Mouse (Mus musculus): ENCODE measurements around the gene Canx. TPM values are rescaled to one million over a fixed set of nuclear protein-coding genes. Genes with fewer than 3 reads are reported as not detected.

Gene Canx
- polyA plus RNA-seq, 1 experiment from 2014 or later, result 248 TPM

GRCm38 (mm10) chr11:50352177-50352576 lies 26.7 kb upstream of the Canx start:
- ATAC-seq (replicated peaks; ENCODE audit: low FRiP score), result no peak
- 89% methylated on average over 2 of the region's 2 CpGs for WGBS
- H3K4me3 ChIP-seq (ENCODE audit: low read depth, low read length), result no peak overlapping the region

GRCm38 (mm10) chr11:50346256-50347032 lies 21.0 kb upstream of the Canx start:
- DNase-seq (ENCODE audit: low spot score) (no peak), ATAC-seq (replicated peaks; ENCODE audit: low FRiP score) (no peak)
- Histone ChIP-seq H3K9me3 (ENCODE audit: control insufficient read depth, low read length) (no peaks in the 10 kb centered on the region), H3K36me3 (ENCODE audit: control insufficient read depth, insufficient read depth, low read length) (no peaks in the 10 kb centered on the region), H3K4me2 (ENCODE audit: low read depth, low read length, severe bottlenecking) (no peak overlapping the region), H3K4me1 (replicated peaks; ENCODE audit: control insufficient read depth, insufficient read depth, low read length) (no peaks in the 10 kb centered on the region), H3K4me3 (ENCODE audit: low read depth, low read length) (no peak overlapping the region), H3K27ac (ENCODE audit: low read depth, low read length) (no peak overlapping the region), H3K9ac (ENCODE audit: low read length) (no peak overlapping the region), H3K27me3 (ENCODE audit: control insufficient read depth, insufficient read depth, low read length) (no peaks in the 10 kb centered on the region)
- 92% methylated on average over 9 of the region's 9 CpGs for WGBS

More at GRCm38 (mm10) chr11:50352177-50352576, 26.7 kb upstream of the Canx start:
- H3K4me2 ChIP-seq (ENCODE audit: low read depth, low read length, severe bottlenecking), result no peak overlapping the region
- DNase-seq (ENCODE audit: low spot score), result no peak
- no peak overlapping the region for H3K9ac ChIP-seq (ENCODE audit: low read length)
- H3K27me3 ChIP-seq (ENCODE audit: control insufficient read depth, insufficient read depth, low read length), result no peaks in the 10 kb centered on the region
- H3K4me1 ChIP-seq (replicated peaks; ENCODE audit: control insufficient read depth, insufficient read depth, low read length), result no peaks in the 10 kb centered on the region
- H3K9me3 ChIP-seq (ENCODE audit: control insufficient read depth, low read length), result no peaks in the 10 kb centered on the region
- no peak overlapping the region for H3K27ac ChIP-seq (ENCODE audit: low read depth, low read length)
- H3K36me3 ChIP-seq (ENCODE audit: control insufficient read depth, insufficient read depth, low read length), result no peaks in the 10 kb centered on the region

DNA sequence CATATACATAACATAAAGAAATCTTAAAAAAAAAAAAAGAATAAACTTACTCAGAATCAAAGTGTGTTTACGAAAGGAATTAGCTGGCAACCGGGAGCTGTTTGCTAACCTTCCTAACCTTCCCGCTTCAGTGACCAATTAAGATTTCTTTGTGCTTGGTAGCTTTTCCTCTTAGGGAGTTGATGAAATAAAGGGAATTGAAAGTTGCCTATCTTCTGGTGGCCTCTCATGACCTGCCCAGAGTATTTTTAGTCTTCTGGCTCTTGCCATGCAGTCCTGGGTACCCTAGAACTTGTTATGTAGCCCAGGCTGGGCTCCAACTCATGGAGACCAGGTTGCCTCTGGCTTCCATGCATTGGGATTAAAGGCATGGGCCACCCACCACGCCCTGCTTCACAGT lies 20.0 kb upstream of the Canx start:
- DNase-seq (ENCODE audit: low spot score), result no peak
- 75% methylated on average over 4 of the region's 4 CpGs for WGBS
- no peaks in the 10 kb centered on the region for H3K27me3 ChIP-seq (ENCODE audit: control insufficient read depth, insufficient read depth, low read length)
- H3K4me2 ChIP-seq (ENCODE audit: low read depth, low read length, severe bottlenecking), result no peak overlapping the region
- no peak for ATAC-seq (replicated peaks; ENCODE audit: low FRiP score)
- no peaks in the 10 kb centered on the region for H3K9me3 ChIP-seq (ENCODE audit: control insufficient read depth, low read length)
- H3K4me1 ChIP-seq (replicated peaks; ENCODE audit: control insufficient read depth, insufficient read depth, low read length), result no peaks in the 10 kb centered on the region
- H3K9ac ChIP-seq (ENCODE audit: low read length), result no peak overlapping the region
- H3K27ac ChIP-seq (ENCODE audit: low read depth, low read length), result no peak overlapping the region
- no peak overlapping the region for H3K4me3 ChIP-seq (ENCODE audit: low read depth, low read length)
- H3K36me3 ChIP-seq (ENCODE audit: control insufficient read depth, insufficient read depth, low read length), result no peaks in the 10 kb centered on the region

DNA sequence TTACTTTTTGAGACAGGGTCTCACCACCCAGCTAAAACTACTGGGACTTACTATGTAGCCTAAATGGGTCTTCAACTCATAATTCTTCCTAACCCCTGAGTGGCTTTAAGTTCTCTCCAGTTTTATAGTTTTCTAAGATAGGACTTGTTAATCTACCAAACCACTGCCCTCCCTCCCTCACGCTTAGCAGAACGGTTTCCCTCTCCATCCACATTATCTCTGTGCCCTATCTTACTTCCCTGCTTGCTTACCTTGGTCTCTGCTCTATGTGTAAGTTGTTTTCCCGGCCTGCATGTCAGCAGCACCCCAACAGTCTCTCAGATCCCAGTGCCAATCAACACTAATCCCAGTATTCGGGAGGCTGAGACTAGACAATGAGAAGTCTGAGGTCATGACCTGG lies 11.4 kb upstream of the Canx start:
- no peaks in the 10 kb centered on the region for H3K4me1 ChIP-seq (replicated peaks; ENCODE audit: control insufficient read depth, insufficient read depth, low read length)
- H3K36me3 ChIP-seq (ENCODE audit: control insufficient read depth, insufficient read depth, low read length), result no peaks in the 10 kb centered on the region
- no peak overlapping the region for H3K9ac ChIP-seq (ENCODE audit: low read length)
- H3K9me3 ChIP-seq (ENCODE audit: control insufficient read depth, low read length), result no peaks in the 10 kb centered on the region
- H3K4me3 ChIP-seq (ENCODE audit: low read depth, low read length), result no peak overlapping the region
- no peak for ATAC-seq (replicated peaks; ENCODE audit: low FRiP score)
- DNase-seq (ENCODE audit: low spot score), result no peak
- H3K27ac ChIP-seq (ENCODE audit: low read depth, low read length), result no peak overlapping the region
- 64% methylated on average over 4 of the region's 4 CpGs for WGBS
- H3K4me2 ChIP-seq (ENCODE audit: low read depth, low read length, severe bottlenecking), result no peak overlapping the region
- H3K27me3 ChIP-seq (ENCODE audit: control insufficient read depth, insufficient read depth, low read length), result no peaks in the 10 kb centered on the region

DNA sequence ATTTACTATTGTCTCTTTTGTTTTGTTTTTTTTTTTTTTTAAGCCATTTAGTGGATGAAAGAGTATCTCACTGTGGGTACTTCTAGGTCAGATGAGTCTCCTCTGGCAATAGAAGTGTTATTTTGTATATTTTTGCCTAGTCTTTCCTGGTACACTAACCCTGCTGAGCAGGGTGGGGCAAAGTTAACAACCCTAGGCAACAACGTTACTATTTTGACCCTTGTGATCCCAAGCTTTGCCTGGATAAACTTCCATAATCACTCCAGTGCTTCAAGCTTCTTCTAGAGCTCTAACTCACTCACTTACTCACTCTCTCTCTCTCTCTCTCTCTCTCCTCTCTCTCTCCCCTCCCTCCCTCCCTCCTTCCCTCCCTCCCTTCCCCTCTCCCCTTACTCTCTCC lies 10.7 kb upstream of the Canx start:
- Histone ChIP-seq H3K27ac (ENCODE audit: low read depth, low read length) (no peak overlapping the region), H3K9me3 (ENCODE audit: control insufficient read depth, low read length) (no peaks in the 10 kb centered on the region), H3K4me1 (replicated peaks; ENCODE audit: control insufficient read depth, insufficient read depth, low read length) (no peaks in the 10 kb centered on the region), H3K36me3 (ENCODE audit: control insufficient read depth, insufficient read depth, low read length) (no peaks in the 10 kb centered on the region), H3K9ac (ENCODE audit: low read length) (no peak overlapping the region), H3K27me3 (ENCODE audit: control insufficient read depth, insufficient read depth, low read length) (no peaks in the 10 kb centered on the region), H3K4me3 (ENCODE audit: low read depth, low read length) (no peak overlapping the region), H3K4me2 (ENCODE audit: low read depth, low read length, severe bottlenecking) (no peak overlapping the region)
- no peak for DNase-seq (ENCODE audit: low spot score)
- ATAC-seq (replicated peaks; ENCODE audit: low FRiP score), result no peak
- 50% methylated on average over 1 of the region's 1 CpGs for WGBS

DNA sequence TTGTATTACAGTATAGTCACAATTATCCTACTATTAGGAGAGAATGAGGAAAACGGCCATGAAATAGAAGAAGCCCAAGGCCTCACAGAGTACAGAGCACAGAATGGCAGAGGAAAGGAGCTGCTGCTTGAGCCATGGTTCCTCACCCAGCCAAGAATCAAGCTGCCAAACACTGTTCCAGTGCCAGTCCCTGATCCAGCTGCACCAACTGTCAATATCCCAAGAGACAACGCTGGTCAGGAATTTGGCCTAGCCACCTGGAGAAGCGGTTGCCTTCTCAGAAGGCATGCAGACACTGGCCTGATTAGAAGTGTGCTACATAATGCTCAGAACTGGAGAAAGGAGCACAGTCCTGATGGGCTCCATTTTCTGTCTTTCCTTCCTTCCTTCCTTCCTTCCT lies 7.7 kb upstream of the Canx start:
- no peaks in the 10 kb centered on the region for H3K9me3 ChIP-seq (ENCODE audit: control insufficient read depth, low read length)
- WGBS, result 96% methylated on average over 3 of the region's 3 CpGs

DNA sequence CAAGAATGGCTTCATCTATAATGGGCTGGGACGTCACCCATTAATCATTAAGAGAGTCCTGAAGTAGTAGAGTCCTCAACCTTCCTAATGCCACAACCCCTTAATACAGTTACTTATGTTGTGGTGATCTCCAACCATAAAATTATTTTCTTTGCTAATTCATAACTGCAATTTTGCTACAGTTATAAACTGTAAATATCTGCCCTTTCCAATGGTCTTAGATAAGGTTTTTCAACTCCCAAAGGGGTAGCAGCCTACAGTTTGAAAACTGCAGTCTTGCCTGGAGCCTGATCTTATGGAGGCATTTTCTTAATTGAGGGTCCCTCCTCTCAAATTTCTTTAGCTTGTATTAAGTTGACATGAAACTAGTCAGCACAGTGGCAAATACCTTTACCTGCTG lies 3.9 kb upstream of the Canx start:
- no peaks in the 10 kb centered on the region for H3K9me3 ChIP-seq (ENCODE audit: control insufficient read depth, low read length)
- H3K4me2 ChIP-seq (ENCODE audit: low read depth, low read length, severe bottlenecking), result no peak overlapping the region
- no peaks in the 10 kb centered on the region for H3K27me3 ChIP-seq (ENCODE audit: control insufficient read depth, insufficient read depth, low read length)
- no peak for DNase-seq (ENCODE audit: low spot score)
- no peaks in the 10 kb centered on the region for H3K36me3 ChIP-seq (ENCODE audit: control insufficient read depth, insufficient read depth, low read length)
- H3K4me1 ChIP-seq (replicated peaks; ENCODE audit: control insufficient read depth, insufficient read depth, low read length), result 0 out of 2 replicates have a peak, but pooled peaks cover under 1% of the 10 kb centered on the region
- H3K9ac ChIP-seq (ENCODE audit: low read length), result no peak overlapping the region
- no peak overlapping the region for H3K27ac ChIP-seq (ENCODE audit: low read depth, low read length)
- ATAC-seq (replicated peaks; ENCODE audit: low FRiP score), result no peak
- no peak overlapping the region for H3K4me3 ChIP-seq (ENCODE audit: low read depth, low read length)
- WGBS, result 88% methylated on average over 1 of the region's 1 CpGs

More for the DNA sequence above, 7.7 kb upstream of the Canx start:
- Histone ChIP-seq H3K9ac (ENCODE audit: low read length) (no peak overlapping the region), H3K27me3 (ENCODE audit: control insufficient read depth, insufficient read depth, low read length) (no peaks in the 10 kb centered on the region), H3K4me1 (replicated peaks; ENCODE audit: control insufficient read depth, insufficient read depth, low read length) (no peaks in the 10 kb centered on the region), H3K27ac (ENCODE audit: low read depth, low read length) (no peak overlapping the region), H3K4me3 (ENCODE audit: low read depth, low read length) (no peak overlapping the region), H3K36me3 (ENCODE audit: control insufficient read depth, insufficient read depth, low read length) (no peaks in the 10 kb centered on the region), H3K4me2 (ENCODE audit: low read depth, low read length, severe bottlenecking) (no peak overlapping the region)
- no peak for DNase-seq (ENCODE audit: low spot score)
- ATAC-seq (replicated peaks; ENCODE audit: low FRiP score), result no peak

DNA sequence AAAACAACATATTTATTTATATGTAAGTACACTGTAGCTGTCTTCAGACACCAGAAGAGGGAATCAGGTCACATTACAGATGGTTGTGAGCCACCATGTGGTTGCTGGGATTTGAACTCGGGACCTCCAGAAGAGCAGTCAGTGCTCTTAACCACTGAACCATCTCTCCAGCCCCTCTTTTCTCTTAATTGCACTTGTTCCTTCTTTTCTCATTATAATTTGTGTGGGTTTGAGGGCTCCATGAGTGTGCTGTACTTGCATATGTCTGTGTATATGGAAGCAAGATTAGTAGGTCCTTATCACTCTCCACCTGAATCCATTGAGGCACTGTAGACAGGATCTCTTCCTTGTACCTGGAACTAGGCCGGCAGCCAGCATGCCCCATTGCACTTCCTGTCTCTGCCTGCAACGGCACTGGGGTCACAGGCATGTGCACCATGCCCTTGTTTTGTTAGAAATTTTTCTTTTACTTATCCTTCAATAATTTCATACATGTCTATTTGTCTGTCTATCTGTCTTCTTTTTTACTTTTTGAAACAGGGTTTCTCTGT lies 2.7 kb upstream of the Canx start:
- Histone ChIP-seq H3K36me3 (ENCODE audit: control insufficient read depth, insufficient read depth, low read length) (no peaks in the 10 kb centered on the region), H3K27ac (ENCODE audit: low read depth, low read length) (no peak overlapping the region), H3K4me1 (replicated peaks; ENCODE audit: control insufficient read depth, insufficient read depth, low read length) (peaks cover 8% of the 10 kb centered on the region), H3K4me3 (ENCODE audit: low read depth, low read length) (no peak overlapping the region), H3K9me3 (ENCODE audit: control insufficient read depth, low read length) (no peaks in the 10 kb centered on the region), H3K9ac (ENCODE audit: low read length) (no peak overlapping the region), H3K27me3 (ENCODE audit: control insufficient read depth, insufficient read depth, low read length) (no peaks in the 10 kb centered on the region), H3K4me2 (ENCODE audit: low read depth, low read length, severe bottlenecking) (no peak overlapping the region)
- DNase-seq (ENCODE audit: low spot score), result no peak
- 92% methylated on average over 3 of the region's 3 CpGs for WGBS
- no peak for ATAC-seq (replicated peaks; ENCODE audit: low FRiP score)

All from forebrain, embryonic 11.5 days (tissue).